Mouse (Mus musculus) forebrain, embryonic 14.5 days (tissue): Measurements from ENCODE around the gene Stag2. TPM values are rescaled to one million over a fixed set of nuclear protein-coding genes. Genes with fewer than 3 reads are reported as not detected.
A peak's percentile ranks its signal among the peaks of the same experiment; 100 is the strongest.

Source experiments
- ATAC-seq: fragments of 200-750 bp; cut with Nextera tagmentation; 2 replicates; pipeline ENCODE4 v1.8.0; 2017; ENCODE audit warnings: mild to moderate bottlenecking, moderate library complexity
- DNase-seq: peaks from one replicate; pipeline ENCODE4 v3.0.0-alpha.2; 2015; ENCODE audit warnings: low spot score
- H3K27ac ChIP-seq: fragments of 300-500 bp; sonication (generic); 2 replicates; pipeline ENCODE4 v1.5.1; 2014; ENCODE audit warnings: low read depth, mild to moderate bottlenecking, control low read depth, low read length, moderate library complexity
- H3K27me3 ChIP-seq: fragments of 300-500 bp; sonication (generic); replicated peaks from 2 replicates; pipeline ENCODE4 v1.6.1; 2014; ENCODE audit warnings: low read length, control low read depth, mixed read lengths; ENCODE audit not compliant: control insufficient read depth, insufficient read depth
- H3K36me3 ChIP-seq: fragments of 300-500 bp; sonication (generic); 2 replicates; pipeline ENCODE4 v1.6.1; 2014; ENCODE audit warnings: low read length, control low read depth; ENCODE audit not compliant: control insufficient read depth, insufficient read depth
- H3K4me1 ChIP-seq: fragments of 300-500 bp; sonication (generic); 2 replicates; pipeline ENCODE4 v1.6.1; 2014; ENCODE audit warnings: antibody characterized with exemption, low read length, control low read depth; ENCODE audit not compliant: control insufficient read depth, insufficient read depth
- H3K4me2 ChIP-seq: fragments of 300-500 bp; sonication (generic); 2 replicates; pipeline ENCODE4 v1.6.1; 2014; ENCODE audit warnings: mild to moderate bottlenecking, control low read depth, low read length
- H3K4me3 ChIP-seq: fragments of 300-500 bp; sonication (generic); 2 replicates; pipeline ENCODE4 v1.5.1; 2014; ENCODE audit warnings: low read depth, low read length, control low read depth
- H3K9ac ChIP-seq: fragments of 300-500 bp; sonication (generic); 2 replicates; pipeline ENCODE4 v1.6.1; 2014; ENCODE audit warnings: mild to moderate bottlenecking, low read length, control low read depth, moderate library complexity
- H3K9me3 ChIP-seq: fragments of 300-500 bp; sonication (generic); replicated peaks from 2 replicates; pipeline ENCODE4 v1.6.1; 2016; ENCODE audit warnings: low read length, control low read depth, mixed read lengths; ENCODE audit not compliant: control insufficient read depth
- WGBS: fragments of 180-500 bp; shearing (Covaris S2); extraction: QIAGEN DNeasy Blood & Tissue Kit; methylation state at CpG from one replicate; pipeline ENCODE4 v1.1.7; 2014; 5-methylcytosine and 5-hydroxymethylcytosine counted together
- polyA plus RNA-seq: library from polyadenylated mRNA; unstranded; fragments of >200 nt; fragmentation: Nextera tagmentation; extraction: Ambion mirVana; gene quantifications from 2 replicates; pipeline ENCODE4 v1.2.1, GENCODE M21; 2014

Stag2 gene
- 40.7 and 45.7 TPM in 2 replicates for polyA plus RNA-seq

DNA sequence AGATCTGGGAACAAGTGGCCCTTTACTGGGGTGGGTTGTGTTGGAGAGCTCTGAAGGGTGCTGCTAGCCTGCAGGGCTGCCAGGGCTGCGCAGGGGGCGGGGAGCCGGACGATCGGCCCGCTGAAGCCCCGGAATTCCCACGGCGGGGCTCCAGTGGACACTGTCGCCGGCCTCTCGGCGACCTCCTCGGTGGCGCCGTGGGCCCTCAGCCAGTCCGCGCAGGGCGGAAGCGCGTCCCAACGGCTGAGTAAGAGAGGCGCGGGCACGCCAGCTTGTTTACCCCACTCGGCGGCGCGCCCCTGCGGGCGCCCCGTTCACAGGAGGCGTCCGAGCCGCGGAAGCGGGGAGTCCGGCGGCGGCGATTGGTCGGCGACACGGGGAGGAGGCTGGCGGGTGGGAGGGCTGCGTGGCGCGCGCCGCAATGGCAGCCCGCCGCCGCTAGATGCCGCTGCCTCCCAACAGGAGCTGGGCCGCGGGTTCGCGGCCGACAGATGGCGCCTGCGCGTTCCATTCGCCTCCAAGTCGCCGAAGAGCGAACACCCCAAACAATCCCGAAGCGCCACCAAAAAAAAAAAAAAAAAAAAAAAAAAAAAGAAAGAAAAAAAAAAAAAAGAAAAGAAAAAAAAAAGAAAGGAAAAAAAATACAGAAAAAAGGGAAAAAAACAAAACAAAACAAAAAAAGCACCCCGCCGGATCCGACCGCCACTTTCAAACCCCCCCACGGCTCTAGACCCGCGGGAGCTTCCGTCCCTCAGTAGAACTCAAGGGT lies at the start of gene Stag2:
Gene Stag2, plus strand, starts transcription at position 530 of the 769 bp plus-strand sequence.
- Histone ChIP-seq H3K9ac (peak within 1 kb of the TSS; percentile 95), H3K27ac (peak within 1 kb of the TSS; percentile 99), H3K27me3 (no peaks in the 10 kb centered on the region), H3K4me3 (peak within 1 kb of the TSS; percentile 56), H3K9me3 (no peaks in the 10 kb centered on the region), H3K4me1 (no peaks in the 10 kb centered on the region), H3K36me3 (no peaks in the 10 kb centered on the region), H3K4me2 (peak within 1 kb of the TSS; percentile 50)
- peak; percentile 81 for ATAC-seq
- 21% methylated on average over 73 of the region's 76 CpGs for WGBS
- DNase-seq, result peak; percentile 91

DNA sequence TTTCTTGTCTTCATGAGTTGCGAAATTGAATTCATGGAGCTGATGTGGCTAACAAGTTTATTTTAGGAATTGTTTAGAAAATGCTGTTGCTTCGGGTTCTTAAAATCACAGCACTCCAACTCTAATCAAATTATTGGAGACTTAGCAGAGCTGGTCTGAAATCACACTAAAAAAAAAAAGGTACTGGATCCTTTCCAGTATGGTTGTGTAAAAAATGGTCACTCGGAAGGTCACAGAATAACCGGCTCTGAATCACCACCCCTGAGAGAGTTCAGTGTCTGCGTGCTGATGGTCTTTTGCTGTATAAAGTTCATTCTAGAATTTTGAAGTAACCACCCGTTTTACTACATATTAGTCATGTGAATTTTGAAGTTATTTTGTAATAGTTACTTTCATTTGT lies 42.0 kb upstream of the Stag2 start:
- DNase-seq, result no peak
- no peak overlapping the region for H3K27ac ChIP-seq
- no peak overlapping the region for H3K4me3 ChIP-seq
- peaks cover 20% of the 10 kb centered on the region; the same call in 1 of the 2 replicates for H3K36me3 ChIP-seq
- H3K4me1 ChIP-seq, result no peaks in the 10 kb centered on the region
- WGBS, result 91% methylated on average over 6 of the region's 6 CpGs
- no peak overlapping the region for H3K4me2 ChIP-seq
- no peak overlapping the region for H3K9ac ChIP-seq
- H3K9me3 ChIP-seq, result no peaks in the 10 kb centered on the region
- ATAC-seq, result no peak
- no peaks in the 10 kb centered on the region for H3K27me3 ChIP-seq

DNA sequence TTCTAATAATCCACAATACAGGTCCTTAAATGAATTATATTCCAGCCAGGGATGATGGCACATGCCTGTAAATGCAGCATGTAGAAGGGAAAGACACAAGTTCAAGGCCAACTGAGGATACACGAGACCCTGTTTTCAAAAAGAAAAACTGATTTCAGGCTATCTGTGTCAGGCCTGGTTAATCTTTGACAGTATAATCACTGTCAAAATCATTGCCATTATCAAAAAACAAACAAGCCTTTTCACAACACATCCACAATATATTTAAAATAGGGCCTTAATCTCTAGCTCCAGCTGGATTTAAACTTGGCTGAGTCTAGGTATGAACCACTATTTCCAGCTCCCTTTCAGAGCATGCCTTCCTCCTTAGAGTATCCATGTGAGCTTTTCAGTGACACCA lies 38.5 kb upstream of the Stag2 start:
- no peak overlapping the region for H3K9ac ChIP-seq
- DNase-seq, result no peak
- 0 out of 2 replicates have a peak, but pooled peaks cover 7% of the 10 kb centered on the region for H3K36me3 ChIP-seq
- H3K4me3 ChIP-seq, result no peak overlapping the region
- H3K27me3 ChIP-seq, result no peaks in the 10 kb centered on the region
- 77% methylated on average over 1 of the region's 1 CpGs for WGBS
- no peaks in the 10 kb centered on the region for H3K4me1 ChIP-seq
- H3K27ac ChIP-seq, result no peak overlapping the region
- H3K9me3 ChIP-seq, result no peaks in the 10 kb centered on the region
- H3K4me2 ChIP-seq, result no peak overlapping the region
- ATAC-seq, result no peak

DNA sequence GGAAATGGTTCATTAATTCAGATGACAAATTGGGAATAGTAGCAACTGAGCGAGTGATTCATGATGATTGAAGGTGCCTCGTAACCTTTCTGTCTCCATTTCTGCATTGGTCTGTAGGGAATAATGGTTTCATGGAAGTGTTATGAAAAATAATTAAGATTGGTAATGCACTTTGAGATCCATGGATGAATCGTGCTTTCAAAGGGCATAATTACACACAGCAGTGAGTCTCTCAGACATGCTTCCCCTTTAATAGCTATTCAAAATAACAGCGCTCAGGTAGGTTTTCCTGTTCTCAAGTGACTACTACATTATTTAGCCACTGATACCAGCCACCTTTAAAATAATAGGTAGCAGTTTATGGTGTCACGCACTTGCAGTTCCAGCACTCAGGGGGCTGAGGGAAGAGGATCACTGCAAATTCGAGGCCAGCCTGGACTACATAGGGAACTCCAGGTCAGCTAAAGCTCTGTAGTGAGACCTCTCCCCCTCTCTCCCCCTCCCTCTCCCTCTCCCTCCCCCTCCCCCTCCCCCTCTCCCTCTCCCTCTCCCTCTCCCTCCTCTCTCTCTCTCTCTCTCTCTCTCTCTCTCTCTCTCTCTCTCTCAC lies 29.6 kb upstream of the Stag2 start:
- Histone ChIP-seq H3K4me3 (no peak overlapping the region), H3K9ac (no peak overlapping the region), H3K36me3 (no peaks in the 10 kb centered on the region), H3K27ac (no peak overlapping the region), H3K4me1 (no peaks in the 10 kb centered on the region), H3K27me3 (no peaks in the 10 kb centered on the region), H3K4me2 (no peak overlapping the region), H3K9me3 (no peaks in the 10 kb centered on the region)
- DNase-seq (peak; percentile 0), ATAC-seq (no peak)
- WGBS, result 83% methylated on average over 6 of the region's 6 CpGs

DNA sequence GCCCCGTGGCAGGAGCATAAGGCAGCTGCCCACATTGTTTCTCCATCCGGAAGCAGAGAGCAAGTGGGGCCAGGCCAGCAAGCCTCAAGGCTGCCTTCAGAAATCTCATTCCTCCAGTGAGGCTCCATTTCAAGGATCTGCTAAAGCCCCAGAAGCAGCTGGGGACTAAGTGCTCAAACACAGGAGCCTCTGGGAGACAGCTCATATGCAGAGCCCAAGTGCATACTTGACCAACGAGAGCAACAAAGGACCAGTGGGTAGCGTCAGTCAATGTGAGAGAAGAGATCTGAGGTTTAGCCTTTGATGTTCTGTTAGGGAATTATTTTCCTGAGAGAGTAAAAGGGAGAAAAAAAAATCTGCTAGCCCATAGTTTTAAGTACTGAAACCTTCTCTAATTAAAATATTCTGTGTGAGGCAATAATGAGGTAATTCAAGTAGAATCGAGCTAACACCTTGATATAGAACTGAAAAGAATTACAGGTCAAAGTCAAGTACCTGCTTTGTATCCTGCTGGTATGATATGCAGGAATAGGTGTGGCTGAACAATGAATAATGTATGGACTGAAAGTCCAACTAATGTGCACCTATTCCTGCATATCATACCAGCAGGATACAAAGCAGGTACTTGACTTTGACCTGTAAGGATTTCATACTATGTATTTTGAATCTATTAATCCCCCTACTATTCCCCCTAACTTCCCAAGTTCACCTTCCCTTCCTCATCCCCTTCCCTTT lies 24.0 kb upstream of the Stag2 start:
- no peak overlapping the region for H3K4me2 ChIP-seq
- no peaks in the 10 kb centered on the region for H3K4me1 ChIP-seq
- no peak for DNase-seq
- no peaks in the 10 kb centered on the region for H3K36me3 ChIP-seq
- ATAC-seq, result no peak
- H3K4me3 ChIP-seq, result no peak overlapping the region
- 70% methylated on average over 5 of the region's 5 CpGs for WGBS
- H3K9me3 ChIP-seq, result no peaks in the 10 kb centered on the region
- no peak overlapping the region for H3K9ac ChIP-seq
- no peaks in the 10 kb centered on the region for H3K27me3 ChIP-seq
- no peak overlapping the region for H3K27ac ChIP-seq

DNA sequence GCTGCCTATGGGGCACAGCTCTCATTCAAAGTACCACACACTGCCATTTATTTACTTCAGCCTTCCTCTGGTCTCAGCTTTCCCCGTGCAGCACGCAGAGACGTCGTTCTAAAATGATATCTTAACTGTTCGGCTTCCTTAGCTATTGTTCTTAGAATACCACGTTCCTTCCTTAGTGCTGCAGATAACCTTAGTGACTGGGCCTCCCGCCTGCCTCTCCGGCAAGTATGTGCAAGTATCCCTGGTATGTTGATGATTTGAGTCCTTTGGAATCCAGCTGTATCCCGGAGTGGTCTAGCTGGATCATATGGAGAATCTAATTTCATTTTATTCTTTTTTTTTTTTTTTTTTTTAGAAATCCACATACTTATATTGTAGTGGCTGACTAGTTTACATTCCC lies 9.2 kb upstream of the Stag2 start:
- 80% methylated on average over 9 of the region's 9 CpGs for WGBS
- Histone ChIP-seq H3K4me2 (no peak overlapping the region), H3K4me3 (no peak overlapping the region), H3K36me3 (no peaks in the 10 kb centered on the region), H3K9ac (no peak overlapping the region), H3K4me1 (no peaks in the 10 kb centered on the region), H3K9me3 (no peaks in the 10 kb centered on the region), H3K27me3 (no peaks in the 10 kb centered on the region), H3K27ac (no peak overlapping the region)
- DNase-seq, result no peak
- no peak for ATAC-seq

DNA sequence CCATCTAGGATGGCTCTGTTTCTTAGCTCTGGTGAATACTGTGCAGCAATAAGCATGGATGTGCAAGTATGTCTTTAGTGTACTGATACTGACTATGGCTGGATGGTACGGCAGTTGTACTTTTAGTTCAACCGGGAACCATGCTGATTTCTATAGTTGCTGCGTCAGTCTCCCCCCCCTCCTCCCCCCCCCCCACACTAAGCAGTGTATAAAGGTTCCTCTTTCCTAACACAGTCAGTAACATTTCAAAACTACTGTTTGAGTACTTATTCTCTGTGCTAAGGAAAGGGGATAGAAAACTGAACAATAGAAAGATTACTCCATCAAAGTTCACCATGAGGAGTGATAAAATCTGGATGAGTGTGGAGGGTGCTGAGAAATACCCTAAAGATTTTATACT lies 6.5 kb upstream of the Stag2 start:
- Histone ChIP-seq H3K9me3 (no peaks in the 10 kb centered on the region), H3K36me3 (no peaks in the 10 kb centered on the region), H3K4me3 (no peak overlapping the region), H3K27ac (no peak overlapping the region), H3K27me3 (no peaks in the 10 kb centered on the region), H3K9ac (no peak overlapping the region), H3K4me2 (no peak overlapping the region), H3K4me1 (no peaks in the 10 kb centered on the region)
- 82% methylated on average over 3 of the region's 3 CpGs for WGBS
- DNase-seq, result no peak
- ATAC-seq, result no peak

DNA sequence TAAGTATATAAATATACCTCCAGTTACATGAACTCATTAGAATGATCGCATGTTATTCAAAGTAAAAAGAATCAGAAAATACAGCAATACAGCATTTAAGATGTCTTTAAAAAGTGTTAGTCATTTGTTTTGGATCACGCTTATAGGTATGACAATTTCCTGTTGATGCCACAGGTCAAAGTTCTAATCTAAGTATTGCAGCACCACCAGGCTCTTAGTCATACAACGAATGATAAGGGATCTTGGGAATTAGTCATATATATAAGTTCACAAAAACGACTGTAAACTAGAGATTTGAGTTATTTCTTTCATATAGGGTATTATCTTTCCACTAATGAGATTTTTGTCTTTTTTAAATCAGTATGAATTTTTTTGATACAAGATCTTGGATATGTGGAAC lies 5.1 kb upstream of the Stag2 start:
- Histone ChIP-seq H3K36me3 (no peaks in the 10 kb centered on the region), H3K4me2 (no peak overlapping the region), H3K27me3 (no peaks in the 10 kb centered on the region), H3K4me1 (no peaks in the 10 kb centered on the region), H3K9ac (no peak overlapping the region), H3K4me3 (no peak overlapping the region), H3K27ac (no peak overlapping the region), H3K9me3 (no peaks in the 10 kb centered on the region)
- WGBS, result 88% methylated on average over 4 of the region's 4 CpGs
- no peak for DNase-seq
- no peak for ATAC-seq
